8 mouse cellular contexts compared by ENCODE assay signal in genomic region chr9:92045472-92045905, GRCm38 (mm10).
DNase-seq lines count a peak whose midpoint lies in the region; ATAC-seq and TF ChIP-seq lines count a peak whose summit lies in the region.
"Had no signal": no experiment of that assay in that cellular context is flagged by ENCODE, and none has a peak within 500 bp of the region (broad histone marks: within the 10 kb centered on the region; RNA-seq: fewer than 3 reads in every experiment).

No protein-coding gene starts in this region.

- TF ChIP-seq POLR2A in lung, adult 2 months (IDR thresholded peaks at IDR 0.05; ENCODE audit: borderline replicate concordance, extremely low read depth, low read depth, low read length), result no peak
- TF ChIP-seq POLR2A in kidney, adult 2 months (IDR thresholded peaks at IDR 0.05; ENCODE audit: low read depth, low read length), result no peak

- H3K9ac ChIP-seq in lung, postnatal 0 days (replicated peaks; ENCODE audit: low read depth), result no peak overlapping the region

- no peak for TF ChIP-seq CTCF in lung, postnatal 0 days (IDR thresholded peaks at IDR 0.05)
- no peak for TF ChIP-seq CTCF in lung, adult 2 months (IDR thresholded peaks at IDR 0.05; ENCODE audit: insufficient read depth, low read length)
- no peak for TF ChIP-seq CTCF in kidney, adult 2 months (conservative IDR thresholded peaks at IDR 0.05; ENCODE audit: insufficient read depth, insufficient read length, low read depth, low read length)

- 48% methylated on average over 3 of the region's 3 CpGs for WGBS in lung, postnatal 0 days
- 40% methylated on average over 3 of the region's 3 CpGs for WGBS in lung, adult 2 months
- 39% methylated on average over 3 of the region's 3 CpGs for WGBS in kidney, adult 2 months

- H3K9me3 ChIP-seq in lung, postnatal 0 days (ENCODE audit: low read length), result no peaks in the 10 kb centered on the region

- no peaks in the 10 kb centered on the region for H3K4me1 ChIP-seq in lung, postnatal 0 days (ENCODE audit: insufficient read depth, low read depth, low read length)
- H3K4me1 ChIP-seq in lung, adult 2 months (ENCODE audit: control insufficient read depth, insufficient read depth, low read length), result no peaks in the 10 kb centered on the region
- H3K4me1 ChIP-seq in kidney, adult 2 months (ENCODE audit: control insufficient read depth, insufficient read depth, low read length), result no peaks in the 10 kb centered on the region

- peak; percentile 5 for DNase-seq in lung, postnatal 0 days (ENCODE audit: low spot score)
- no peak for DNase-seq in lung, adult 2 months
- DNase-seq in cerebellum, postnatal 10 days, result peak; percentile 70 to 72
- peak; percentile 3 to 11 for DNase-seq in frontal cortex, postnatal 10 days (ENCODE audit: low spot score in 2 of 2)
- DNase-seq in retina, embryonic 14.5 days (ENCODE audit: low spot score), result peak; percentile 32
- DNase-seq in liver, result no peak
- no peak for DNase-seq in kidney, adult 2 months
- DNase-seq: heart, postnatal 4 days had no signal

- no peak overlapping the region for H3K4me2 ChIP-seq in lung, postnatal 0 days (replicated peaks; ENCODE audit: low read depth, low read length)

- TF ChIP-seq EP300 in lung, postnatal 0 days (IDR thresholded peaks at IDR 0.05), result no peak

- no peaks in the 10 kb centered on the region for H3K36me3 ChIP-seq in lung, postnatal 0 days (ENCODE audit: insufficient read depth, low read length)
- H3K36me3 ChIP-seq in kidney, adult 2 months (ENCODE audit: control insufficient read depth, insufficient read depth, low read length), result no peaks in the 10 kb centered on the region

- no peak overlapping the region for H3K27ac ChIP-seq in lung, postnatal 0 days (ENCODE audit: low read length)
- no peak overlapping the region for H3K27ac ChIP-seq in kidney, adult 2 months (ENCODE audit: insufficient read depth, low read depth, low read length)

- ATAC-seq in lung, postnatal 0 days, result no peak

- H3K27me3 ChIP-seq in lung, postnatal 0 days (replicated peaks; ENCODE audit: insufficient read depth, low read length), result no peaks in the 10 kb centered on the region
- H3K27me3 ChIP-seq in kidney, adult 2 months (replicated peaks; ENCODE audit: control insufficient read depth, insufficient read depth, low read length), result no peaks in the 10 kb centered on the region

- no peak overlapping the region for H3K4me3 ChIP-seq in lung, postnatal 0 days (ENCODE audit: low read depth, low read length)
- H3K4me3 ChIP-seq in lung, adult 2 months (replicated peaks; ENCODE audit: extremely low read depth, low read depth, low read length), result no peak overlapping the region
- H3K4me3 ChIP-seq in kidney, adult 2 months (ENCODE audit: insufficient read depth, low read depth, low read length), result no peak overlapping the region

Comparison
In these comparisons a context has a peak if more than half of its experiments do, and no peak if none do; other contexts are left out.
1. DNase-seq: peak in lung, postnatal 0 days (single experiment), cerebellum, postnatal 10 days (2 of 2), frontal cortex, postnatal 10 days (2 of 2) and retina, embryonic 14.5 days (single experiment); none in lung, adult 2 months (single experiment), liver (single experiment) and kidney, adult 2 months (single experiment).